Mouse (Mus musculus): ENCODE measurements around the gene Sema5b. TPM values are rescaled to one million over a fixed set of nuclear protein-coding genes. Genes with fewer than 3 reads are reported as not detected.

Sema5b gene
- polyA plus RNA-seq, 1 experiment from 2014 or later: 0.36 TPM

GRCm38 (mm10) chr16:35592274-35593065, 51.5 kb downstream of the Sema5b start:
- no peak for DNase-seq (ENCODE audit: low spot score)

GRCm38 (mm10) chr16:35593474-35593873, 52.5 kb downstream of the Sema5b start:
- no peak for DNase-seq (ENCODE audit: low spot score)

GRCm38 (mm10) chr16:35596241-35596640, 55.3 kb downstream of the Sema5b start:
- no peak for DNase-seq (ENCODE audit: low spot score)

GRCm38 (mm10) chr16:35596661-35597350, 55.9 kb downstream of the Sema5b start:
- no peak for DNase-seq (ENCODE audit: low spot score)

- DNase-seq (ENCODE audit: low spot score): no peak
Measured at GRCm38 (mm10) chr16:35597991-35598390, 57.0 kb downstream of the Sema5b start.

GRCm38 (mm10) chr16:35598802-35599201, 57.9 kb downstream of the Sema5b start:
- DNase-seq (ENCODE audit: low spot score): no peak

GRCm38 (mm10) chr16:35600282-35600681, 59.3 kb downstream of the Sema5b start:
- no peak for DNase-seq (ENCODE audit: low spot score)

GRCm38 (mm10) chr16:35601426-35601825, 60.5 kb downstream of the Sema5b start:
- DNase-seq (ENCODE audit: low spot score): no peak

GRCm38 (mm10) chr16:35602529-35602928, 61.6 kb downstream of the Sema5b start:
- DNase-seq (ENCODE audit: low spot score): no peak

- DNase-seq (ENCODE audit: low spot score): no peak
Measured at GRCm38 (mm10) chr16:35603729-35604522, 63.0 kb downstream of the Sema5b start.

- DNase-seq (ENCODE audit: low spot score): no peak
Measured at GRCm38 (mm10) chr16:35607250-35607649, 66.3 kb downstream of the Sema5b start.

- no peak for DNase-seq (ENCODE audit: low spot score)
Measured at GRCm38 (mm10) chr16:35608244-35608643, 67.3 kb downstream of the Sema5b start.

- no peak for DNase-seq (ENCODE audit: low spot score)
Measured at GRCm38 (mm10) chr16:35609561-35609960, 68.6 kb downstream of the Sema5b start.

GRCm38 (mm10) chr16:35613851-35614804, 73.2 kb downstream of the Sema5b start:
- DNase-seq (ENCODE audit: low spot score): no peak

- DNase-seq (ENCODE audit: low spot score): no peak
Measured at GRCm38 (mm10) chr16:35617732-35618131, 76.8 kb downstream of the Sema5b start.

- no peak for DNase-seq (ENCODE audit: low spot score)
Measured at GRCm38 (mm10) chr16:35623026-35623425, 82.1 kb downstream of the Sema5b start.

- DNase-seq (ENCODE audit: low spot score): no peak
Measured at GRCm38 (mm10) chr16:35623986-35624385, 83.0 kb downstream of the Sema5b start.

- no peak for DNase-seq (ENCODE audit: low spot score)
Measured at GRCm38 (mm10) chr16:35624877-35625276, 83.9 kb downstream of the Sema5b start.

GRCm38 (mm10) chr16:35625286-35626020, 84.5 kb downstream of the Sema5b start:
- DNase-seq (ENCODE audit: low spot score): no peak

Data from thymus, postnatal 0 days (tissue).